Mouse (Mus musculus): ENCODE results near the gene Kdsr. TPM values are rescaled to one million over a fixed set of nuclear protein-coding genes. Genes with fewer than 3 reads are reported as not detected.

Gene Kdsr
- polyA plus RNA-seq, 1 experiment from 2014 or later: 15.4 TPM

DNA sequence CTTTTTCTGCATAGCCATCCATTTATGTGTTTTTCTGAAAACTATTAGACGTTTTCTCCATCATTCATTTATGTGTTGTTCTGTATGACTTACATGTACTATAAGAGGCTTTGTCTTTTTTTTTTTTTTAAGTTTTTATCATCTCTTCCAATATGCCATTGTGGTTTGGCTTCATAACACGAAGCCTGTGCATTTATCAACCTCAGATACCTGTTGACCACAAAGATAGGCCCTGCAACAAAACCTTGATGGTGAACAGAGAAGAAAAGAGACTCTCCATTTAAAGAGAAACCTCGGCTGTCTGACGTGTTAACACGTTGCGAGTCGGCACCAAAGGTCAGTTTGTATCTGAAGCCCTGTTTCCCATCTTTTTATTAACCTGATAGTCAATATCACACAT lies 49.3 kb downstream of the Kdsr start:
- 80% methylated on average over 7 of the region's 7 CpGs for WGBS
- peaks cover 32% of the 10 kb centered on the region for H3K4me1 ChIP-seq (replicated peaks)

DNA sequence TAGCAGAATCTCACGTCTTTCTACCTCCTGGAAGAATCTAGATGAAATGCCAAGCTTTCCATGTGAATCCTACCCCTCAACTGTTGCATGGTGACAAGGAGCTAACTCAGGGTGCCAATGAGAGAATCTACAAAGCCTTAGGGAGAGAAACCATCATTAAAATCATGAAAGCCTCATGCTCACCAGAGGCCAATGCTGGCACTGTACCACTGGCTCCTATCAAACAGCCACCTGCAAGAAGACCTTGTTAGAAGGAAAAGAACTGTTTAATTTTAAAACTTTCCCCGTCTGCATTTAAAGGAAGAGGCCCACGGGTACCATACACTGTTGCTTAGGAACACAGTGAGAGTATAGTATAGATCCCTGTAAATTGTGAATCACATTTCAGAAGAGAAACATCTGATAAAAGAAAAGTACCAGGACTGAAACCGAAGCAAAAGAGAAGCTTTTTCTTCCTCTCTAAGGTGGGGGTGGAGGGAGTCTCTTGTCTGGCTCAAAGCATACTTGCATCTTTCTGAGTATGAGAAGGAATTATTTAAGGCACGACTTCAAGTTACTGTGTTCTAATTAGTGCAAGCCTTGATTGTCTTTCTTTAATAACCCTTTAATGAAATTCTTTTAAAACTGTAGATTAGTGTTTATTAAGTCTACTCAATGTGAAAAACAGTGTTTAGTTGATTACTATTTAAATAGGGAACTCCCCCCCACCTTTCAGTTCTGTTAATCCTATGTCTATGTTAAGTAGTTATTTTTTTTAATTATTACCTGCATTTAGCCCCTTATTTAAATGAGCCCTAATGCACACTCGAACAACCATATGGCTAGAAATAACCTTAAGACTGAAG lies 52.3 kb downstream of the Kdsr start:
- H3K9me3 ChIP-seq: no peaks in the 10 kb centered on the region
- no peak overlapping the region for H3K9ac ChIP-seq
- H3K4me1 ChIP-seq (replicated peaks): peaks cover 28% of the 10 kb centered on the region
- no peak overlapping the region for H3K4me3 ChIP-seq
- H3K27me3 ChIP-seq: no peaks in the 10 kb centered on the region
- no peak for ATAC-seq (ENCODE audit: low FRiP score, low read depth)
- 0 out of 2 replicates have a peak overlapping the region, but pooled peaks have one; percentile 9 for H3K4me2 ChIP-seq
- H3K36me3 ChIP-seq: no peaks in the 10 kb centered on the region
- no peak overlapping the region for H3K27ac ChIP-seq (replicated peaks)
- WGBS: 66% methylated on average over 6 of the region's 6 CpGs

More for the DNA sequence above, 49.3 kb downstream of the Kdsr start:
- Histone ChIP-seq H3K9ac (no peak overlapping the region), H3K27me3 (no peaks in the 10 kb centered on the region), H3K27ac (replicated peaks) (no peak overlapping the region), H3K4me3 (peak overlapping the region; percentile 23), H3K4me2 (peak overlapping the region; percentile 99), H3K9me3 (no peaks in the 10 kb centered on the region), H3K36me3 (no peaks in the 10 kb centered on the region)
- no peak for ATAC-seq (ENCODE audit: low FRiP score, low read depth)

DNA sequence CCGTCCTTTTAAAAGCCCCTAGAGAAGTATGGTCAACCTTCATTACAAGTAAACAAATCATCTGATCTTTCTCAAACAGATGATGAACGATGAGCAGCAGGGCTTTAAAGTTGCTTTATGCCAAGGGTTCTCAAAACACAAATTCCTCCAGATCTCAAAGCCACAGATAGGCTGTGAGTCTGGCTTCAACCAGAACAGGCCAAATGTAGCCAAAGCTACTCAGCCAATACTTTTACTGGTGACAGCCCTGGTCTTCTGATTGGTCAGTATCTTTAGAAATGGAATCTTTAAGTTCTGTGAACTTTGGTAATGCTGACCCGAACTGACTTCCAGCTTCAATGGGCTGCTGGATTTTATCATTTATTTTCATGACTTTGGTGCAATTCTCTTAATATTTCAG lies 56.3 kb downstream of the Kdsr start:
- no peak overlapping the region for H3K9ac ChIP-seq
- 63% methylated on average over 3 of the region's 3 CpGs for WGBS
- no peak overlapping the region for H3K4me3 ChIP-seq
- H3K4me2 ChIP-seq: no peak overlapping the region
- H3K36me3 ChIP-seq: no peaks in the 10 kb centered on the region
- H3K27me3 ChIP-seq: no peaks in the 10 kb centered on the region
- H3K4me1 ChIP-seq (replicated peaks): peaks cover 12% of the 10 kb centered on the region; the same call in 1 of the 2 replicates
- ATAC-seq (ENCODE audit: low FRiP score, low read depth): no peak
- no peaks in the 10 kb centered on the region for H3K9me3 ChIP-seq
- H3K27ac ChIP-seq (replicated peaks): no peak overlapping the region

DNA sequence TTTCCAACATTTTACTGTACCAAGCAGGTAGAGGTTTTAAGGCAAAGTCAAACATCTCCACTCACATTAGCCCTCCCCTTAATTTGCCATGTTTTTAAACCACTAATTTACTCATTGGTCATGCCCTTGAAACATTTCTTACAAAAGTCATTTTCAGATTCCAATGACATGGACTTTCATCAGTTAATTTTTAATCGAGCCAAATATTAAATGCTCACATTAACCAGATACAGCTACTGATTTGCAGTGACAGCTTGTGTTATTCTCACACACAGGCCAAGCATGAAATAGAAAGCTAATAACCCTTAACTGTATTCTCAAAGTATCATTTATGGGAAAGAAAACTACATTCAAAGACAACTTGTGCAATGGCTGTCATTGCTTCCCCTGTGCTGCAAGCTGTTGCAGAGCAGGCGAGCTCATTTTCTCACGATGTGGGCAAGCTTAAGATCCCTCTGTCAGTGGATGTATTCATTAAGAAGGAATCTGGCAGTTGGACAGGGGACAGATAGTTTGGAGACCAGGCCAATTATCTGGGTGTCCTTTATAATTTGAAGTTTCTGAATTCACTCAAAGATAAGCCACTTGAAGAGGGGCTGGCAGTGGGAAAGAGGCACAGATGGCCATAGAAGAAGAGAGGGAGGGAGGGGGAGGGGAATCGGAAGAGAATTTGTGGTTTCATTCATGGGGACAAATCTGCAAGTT lies 56.9 kb downstream of the Kdsr start:
- peak; percentile 66; the same call in 1 of the 2 replicates for ATAC-seq (ENCODE audit: low FRiP score, low read depth)
- H3K9ac ChIP-seq: no peak overlapping the region

DNA sequence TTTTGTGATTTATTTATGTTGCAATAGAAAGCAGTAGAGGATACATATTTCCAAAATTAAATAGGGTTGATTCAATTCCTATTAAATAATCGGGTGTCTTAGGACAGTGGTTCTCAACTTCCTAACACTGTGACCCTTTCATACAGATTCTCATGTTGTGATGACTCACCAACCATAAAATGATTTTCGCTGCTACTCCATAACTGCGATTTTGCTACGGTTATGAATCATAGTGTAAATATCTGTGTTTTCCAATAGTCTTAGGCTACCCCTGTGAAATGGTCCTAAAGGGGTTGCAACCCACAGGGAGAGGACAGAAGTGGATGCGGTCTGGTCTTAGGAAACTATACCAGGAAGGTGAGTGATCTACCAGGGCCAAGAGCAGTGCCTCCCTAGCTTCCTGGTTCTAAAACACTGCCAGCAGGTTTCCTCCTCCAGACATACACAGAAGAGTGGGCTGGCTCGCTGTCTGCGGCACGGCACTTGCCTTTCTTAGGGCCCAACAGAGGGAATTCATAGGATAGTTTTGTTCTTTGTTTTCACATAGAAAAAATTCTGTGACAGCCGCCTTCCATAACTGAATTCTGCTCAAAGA lies 58.9 kb downstream of the Kdsr start:
- Histone ChIP-seq H3K9me3 (no peaks in the 10 kb centered on the region), H3K9ac (no peak overlapping the region), H3K27me3 (no peaks in the 10 kb centered on the region), H3K27ac (replicated peaks) (no peak overlapping the region), H3K36me3 (no peaks in the 10 kb centered on the region), H3K4me3 (no peak overlapping the region), H3K4me2 (no peak overlapping the region), H3K4me1 (replicated peaks) (peaks cover 9% of the 10 kb centered on the region; the same call in 1 of the 2 replicates)
- no peak for ATAC-seq (ENCODE audit: low FRiP score, low read depth)
- 87% methylated on average over 9 of the region's 9 CpGs for WGBS

More for the DNA sequence above, 56.9 kb downstream of the Kdsr start:
- Histone ChIP-seq H3K4me3 (no peak overlapping the region), H3K9me3 (no peaks in the 10 kb centered on the region), H3K27ac (replicated peaks) (no peak overlapping the region; the same call in 1 of the 2 replicates), H3K36me3 (no peaks in the 10 kb centered on the region), H3K27me3 (no peaks in the 10 kb centered on the region), H3K4me2 (no peak overlapping the region), H3K4me1 (replicated peaks) (peaks cover 12% of the 10 kb centered on the region; the same call in 1 of the 2 replicates)
- 41% methylated on average over 4 of the region's 4 CpGs for WGBS

DNA sequence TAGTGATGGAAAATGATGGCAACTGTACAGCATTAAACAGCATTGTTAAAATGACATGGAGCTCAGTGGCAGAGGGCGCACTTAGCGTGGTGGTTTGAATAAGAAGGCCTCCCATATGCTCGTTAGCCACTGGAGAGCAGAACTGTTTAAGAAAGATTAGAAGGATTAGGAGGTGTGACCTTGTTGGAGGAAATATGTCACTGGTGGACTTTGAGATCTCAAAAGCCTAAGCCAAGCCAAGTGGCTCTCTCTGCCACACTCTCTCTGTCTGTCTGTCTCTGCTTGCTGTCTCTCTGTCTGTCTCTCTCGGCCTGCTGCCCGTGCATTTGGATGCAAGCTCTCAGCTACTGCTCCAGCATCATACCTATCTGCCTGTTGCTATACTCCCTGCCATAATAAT lies 63.1 kb downstream of the Kdsr start:
- no peaks in the 10 kb centered on the region for H3K9me3 ChIP-seq
- 86% methylated on average over 5 of the region's 5 CpGs for WGBS
- ATAC-seq (ENCODE audit: low FRiP score, low read depth): no peak
- H3K36me3 ChIP-seq: no peaks in the 10 kb centered on the region
- no peak overlapping the region for H3K4me3 ChIP-seq
- H3K9ac ChIP-seq: no peak overlapping the region
- no peak overlapping the region for H3K27ac ChIP-seq (replicated peaks)
- H3K27me3 ChIP-seq: no peaks in the 10 kb centered on the region
- H3K4me1 ChIP-seq (replicated peaks): no peaks in the 10 kb centered on the region
- H3K4me2 ChIP-seq: no peak overlapping the region

DNA sequence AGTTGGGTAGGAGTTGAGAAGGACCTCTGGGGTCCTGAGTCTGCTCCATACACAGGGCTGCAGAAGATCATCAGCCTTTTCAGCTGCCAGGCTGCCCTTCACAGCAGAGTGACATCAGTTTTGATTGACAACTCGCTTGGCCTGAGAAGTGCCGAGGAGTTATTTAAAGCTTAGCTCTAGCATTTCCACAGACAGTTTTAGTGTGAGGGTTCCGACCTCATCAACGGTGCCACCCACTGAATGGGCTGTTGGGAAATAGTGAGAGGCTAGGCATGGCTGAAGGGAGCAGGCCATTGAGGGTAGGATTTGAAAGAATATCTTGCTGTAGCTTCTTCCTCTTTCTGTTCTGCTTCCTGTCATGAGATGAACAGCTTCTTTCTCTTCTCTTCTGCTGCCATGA lies 63.9 kb downstream of the Kdsr start:
- H3K9me3 ChIP-seq: no peaks in the 10 kb centered on the region
- H3K4me3 ChIP-seq: no peak overlapping the region
- no peaks in the 10 kb centered on the region for H3K27me3 ChIP-seq
- 82% methylated on average over 4 of the region's 4 CpGs for WGBS
- H3K4me2 ChIP-seq: no peak overlapping the region
- no peak overlapping the region for H3K9ac ChIP-seq
- ATAC-seq (ENCODE audit: low FRiP score, low read depth): no peak
- H3K4me1 ChIP-seq (replicated peaks): no peaks in the 10 kb centered on the region
- H3K36me3 ChIP-seq: no peaks in the 10 kb centered on the region
- H3K27ac ChIP-seq (replicated peaks): no peak overlapping the region

DNA sequence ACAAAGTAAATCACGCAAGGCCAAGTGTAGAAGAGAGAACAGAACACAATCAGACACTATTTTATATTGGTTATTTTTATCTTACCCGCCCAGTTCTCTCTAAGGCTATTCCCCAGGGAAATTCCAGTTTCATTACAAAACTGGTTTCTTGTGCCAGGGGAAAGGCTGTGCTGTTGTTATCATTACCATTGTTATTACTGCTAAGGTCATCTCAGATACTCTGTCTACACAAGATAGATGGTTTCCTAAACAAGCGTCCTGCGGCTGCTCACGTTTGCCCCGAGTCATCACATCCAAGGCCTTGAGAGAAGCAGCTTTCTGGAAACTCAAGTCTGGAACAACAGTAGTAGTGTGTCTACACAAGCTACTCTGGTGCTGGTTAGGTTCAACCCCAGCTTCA lies 65.2 kb downstream of the Kdsr start:
- no peak overlapping the region for H3K4me2 ChIP-seq
- no peak overlapping the region for H3K9ac ChIP-seq
- WGBS: 79% methylated on average over 6 of the region's 6 CpGs
- H3K36me3 ChIP-seq: no peaks in the 10 kb centered on the region
- 0 out of 2 replicates have a peak, but pooled peaks have one; percentile 34 for ATAC-seq (ENCODE audit: low FRiP score, low read depth)
- no peaks in the 10 kb centered on the region for H3K4me1 ChIP-seq (replicated peaks)
- H3K27me3 ChIP-seq: no peaks in the 10 kb centered on the region
- H3K4me3 ChIP-seq: no peak overlapping the region
- no peaks in the 10 kb centered on the region for H3K9me3 ChIP-seq
- no peak overlapping the region for H3K27ac ChIP-seq (replicated peaks)

DNA sequence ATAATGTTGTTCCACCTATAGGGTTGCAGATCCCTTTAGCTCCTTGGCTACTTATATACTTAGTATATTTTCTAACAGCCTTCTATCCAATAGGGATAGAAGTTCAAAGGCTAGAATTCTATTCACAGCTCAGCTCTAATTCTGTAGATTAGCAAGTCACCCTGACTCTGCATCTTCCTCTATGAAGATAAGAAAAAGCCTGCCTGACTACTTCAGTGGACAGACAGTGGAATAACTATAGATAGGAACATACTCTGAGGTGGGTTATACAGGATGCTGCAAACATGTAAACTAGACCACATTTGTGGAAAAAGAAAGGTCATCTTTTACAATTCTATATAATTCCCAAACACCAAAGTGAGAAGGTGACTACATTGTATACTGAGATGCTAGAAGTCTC lies 66.9 kb downstream of the Kdsr start:
- no peak for ATAC-seq (ENCODE audit: low FRiP score, low read depth)
- H3K9ac ChIP-seq: no peak overlapping the region
- no peaks in the 10 kb centered on the region for H3K36me3 ChIP-seq
- no peaks in the 10 kb centered on the region for H3K4me1 ChIP-seq (replicated peaks)
- H3K27me3 ChIP-seq: no peaks in the 10 kb centered on the region
- H3K4me2 ChIP-seq: no peak overlapping the region
- H3K4me3 ChIP-seq: no peak overlapping the region
- H3K27ac ChIP-seq (replicated peaks): no peak overlapping the region
- no peaks in the 10 kb centered on the region for H3K9me3 ChIP-seq

DNA sequence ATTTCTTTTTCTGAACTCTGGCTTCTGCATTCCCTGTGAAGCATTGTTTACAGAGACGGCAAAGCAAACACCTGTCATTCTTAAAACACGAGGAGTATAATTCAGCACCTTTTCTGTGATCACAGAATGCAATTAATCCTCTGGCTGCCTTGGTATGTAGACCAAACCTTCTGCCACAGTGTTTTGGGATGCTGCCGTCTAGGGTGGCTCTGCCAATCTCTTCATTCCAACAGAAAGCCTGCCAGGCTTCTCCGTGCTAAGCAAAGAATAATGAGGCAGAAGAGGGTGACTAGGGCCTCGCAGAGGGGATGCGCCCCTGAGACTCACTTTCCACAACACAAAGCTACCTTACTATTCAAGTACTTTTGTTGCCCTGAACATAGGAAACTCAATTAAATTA lies 68.6 kb downstream of the Kdsr start:
- 59% methylated on average over 6 of the region's 6 CpGs for WGBS
- no peak overlapping the region for H3K27ac ChIP-seq (replicated peaks)
- H3K4me2 ChIP-seq: no peak overlapping the region
- H3K9ac ChIP-seq: no peak overlapping the region
- H3K4me3 ChIP-seq: no peak overlapping the region
- ATAC-seq (ENCODE audit: low FRiP score, low read depth): no peak
- no peaks in the 10 kb centered on the region for H3K9me3 ChIP-seq
- no peaks in the 10 kb centered on the region for H3K27me3 ChIP-seq
- H3K36me3 ChIP-seq: no peaks in the 10 kb centered on the region
- H3K4me1 ChIP-seq (replicated peaks): no peaks in the 10 kb centered on the region

DNA sequence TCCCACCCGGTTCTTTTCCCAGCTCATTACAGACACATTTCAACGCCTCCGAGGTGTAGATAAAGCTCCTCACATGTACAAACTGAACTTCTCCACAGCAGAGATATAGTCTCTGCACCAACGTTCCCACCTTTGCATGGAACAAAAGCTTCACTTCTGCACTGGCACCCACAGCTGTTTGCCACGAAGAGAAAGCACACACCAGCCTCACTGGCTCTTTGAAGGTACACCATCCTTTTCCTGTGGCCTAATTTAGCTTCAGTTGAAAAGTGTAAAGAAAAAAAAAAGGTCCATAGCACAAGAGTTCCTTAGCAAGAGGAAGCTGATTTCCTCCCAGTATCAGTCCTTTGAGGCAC lies 71.4 kb downstream of the Kdsr start:
- 85% methylated on average over 5 of the region's 5 CpGs for WGBS
- ATAC-seq (ENCODE audit: low FRiP score, low read depth): no peak
- H3K4me2 ChIP-seq: no peak overlapping the region

More for the DNA sequence above, 71.4 kb downstream of the Kdsr start:
- Histone ChIP-seq H3K27ac (replicated peaks) (no peak overlapping the region), H3K4me3 (no peak overlapping the region), H3K36me3 (no peaks in the 10 kb centered on the region), H3K4me1 (replicated peaks) (no peaks in the 10 kb centered on the region), H3K9ac (no peak overlapping the region), H3K9me3 (no peaks in the 10 kb centered on the region), H3K27me3 (no peaks in the 10 kb centered on the region)
